In genomic region chr7:113590330-113590729, GRCm38 (mm10) we compare ENCODE assay signal across 24 mouse cellular contexts.
A peak's percentile ranks its signal among the peaks of the same experiment; 100 is the strongest.
DNase-seq lines count a peak whose midpoint lies in the region; ATAC-seq and TF ChIP-seq lines count a peak whose summit lies in the region.
"Had no signal": no experiment of that assay in that cellular context is flagged by ENCODE, and none has a peak within 500 bp of the region (broad histone marks: within the 10 kb centered on the region; RNA-seq: fewer than 3 reads in every experiment).

No protein-coding gene starts in this region.

- no peaks in the 10 kb centered on the region for H3K9me3 ChIP-seq in embryonic facial prominence, embryonic 15.5 days (replicated peaks)
- H3K9me3 ChIP-seq in embryonic facial prominence, embryonic 10.5 days: no peaks in the 10 kb centered on the region
- no peaks in the 10 kb centered on the region for H3K9me3 ChIP-seq in kidney, embryonic 14.5 days (ENCODE audit: control insufficient read depth, low read length)
- no peaks in the 10 kb centered on the region for H3K9me3 ChIP-seq in lung, embryonic 14.5 days (ENCODE audit: low read depth, low read length)
- H3K9me3 ChIP-seq in lung, postnatal 0 days (ENCODE audit: low read length): no peaks in the 10 kb centered on the region
- H3K9me3 ChIP-seq in stomach, embryonic 15.5 days: no peaks in the 10 kb centered on the region
- H3K9me3 ChIP-seq: embryonic facial prominence, embryonic 12.5 days; forebrain, embryonic 12.5 days; G1E; heart, embryonic 10.5 days; hindbrain, embryonic 12.5 days had no signal

- no peak overlapping the region for H3K4me3 ChIP-seq in embryonic facial prominence, embryonic 15.5 days (replicated peaks)
- no peak overlapping the region for H3K4me3 ChIP-seq in embryonic facial prominence, embryonic 10.5 days
- H3K4me3 ChIP-seq in kidney, embryonic 14.5 days (ENCODE audit: low read length): no peak overlapping the region
- no peak overlapping the region for H3K4me3 ChIP-seq in lung, embryonic 14.5 days (ENCODE audit: low read depth, low read length)
- H3K4me3 ChIP-seq in lung, postnatal 0 days (ENCODE audit: low read depth, low read length): no peak overlapping the region
- no peak overlapping the region for H3K4me3 ChIP-seq in stomach, embryonic 15.5 days (replicated peaks)
- H3K4me3 ChIP-seq: embryonic facial prominence, embryonic 12.5 days; forebrain, embryonic 12.5 days; heart, embryonic 10.5 days; hindbrain, embryonic 12.5 days had no signal

- DNase-seq in embryonic facial prominence, embryonic 10.5 days (ENCODE audit: low spot score): no peak
- no peak for DNase-seq in kidney, postnatal 25 days
- DNase-seq in lung, embryonic 14.5 days: no peak
- DNase-seq in lung, postnatal 0 days (ENCODE audit: low spot score): no peak
- no peak for DNase-seq in thymus, postnatal 4 days
- DNase-seq: adrenal gland, postnatal 10 days; B cell, adult 2 months; cerebellum, adult 11 months; cerebellum, adult 8-10 months; cerebellum, postnatal 14 days; embryo, embryonic 11 days; forebrain, postnatal 0 days; gastrocnemius, postnatal 25 days; heart, postnatal 10 days; heart, postnatal 4 days had no signal

- no peak overlapping the region for H3K9ac ChIP-seq in embryonic facial prominence, embryonic 15.5 days
- H3K9ac ChIP-seq in kidney, embryonic 14.5 days (ENCODE audit: low read depth, low read length): no peak overlapping the region
- no peak overlapping the region for H3K9ac ChIP-seq in lung, embryonic 14.5 days
- no peak overlapping the region for H3K9ac ChIP-seq in lung, postnatal 0 days (replicated peaks; ENCODE audit: low read depth)
- H3K9ac ChIP-seq in stomach, embryonic 15.5 days: no peak overlapping the region
- H3K9ac ChIP-seq: embryonic facial prominence, embryonic 12.5 days; forebrain, embryonic 12.5 days; forebrain, postnatal 0 days; hindbrain, embryonic 12.5 days had no signal

- H3K4me1 ChIP-seq in embryonic facial prominence, embryonic 15.5 days: 0 out of 2 replicates have a peak, but pooled peaks cover 3% of the 10 kb centered on the region
- H3K4me1 ChIP-seq in embryonic facial prominence, embryonic 10.5 days: 0 out of 2 replicates have a peak, but pooled peaks cover 3% of the 10 kb centered on the region
- H3K4me1 ChIP-seq in kidney, embryonic 14.5 days (ENCODE audit: control insufficient read depth, insufficient read depth, low read length): 0 out of 2 replicates have a peak, but pooled peaks cover 4% of the 10 kb centered on the region
- H3K4me1 ChIP-seq in lung, embryonic 14.5 days (ENCODE audit: insufficient read depth): peaks cover 5% of the 10 kb centered on the region; the same call in 1 of the 2 replicates
- no peaks in the 10 kb centered on the region for H3K4me1 ChIP-seq in lung, postnatal 0 days (ENCODE audit: insufficient read depth, low read depth, low read length)
- H3K4me1 ChIP-seq in stomach, embryonic 15.5 days: 0 out of 2 replicates have a peak, but pooled peaks cover 4% of the 10 kb centered on the region
- H3K4me1 ChIP-seq: forebrain, embryonic 12.5 days; hindbrain, embryonic 12.5 days had no signal

- no peak for TF ChIP-seq EP300 in lung, postnatal 0 days (IDR thresholded peaks at IDR 0.05)

- H3K4me2 ChIP-seq in embryonic facial prominence, embryonic 15.5 days (replicated peaks): no peak overlapping the region
- no peak overlapping the region for H3K4me2 ChIP-seq in kidney, embryonic 14.5 days (replicated peaks; ENCODE audit: low read depth, low read length)
- no peak overlapping the region for H3K4me2 ChIP-seq in lung, embryonic 14.5 days
- no peak overlapping the region for H3K4me2 ChIP-seq in lung, postnatal 0 days (replicated peaks; ENCODE audit: low read depth, low read length)
- no peak overlapping the region for H3K4me2 ChIP-seq in stomach, embryonic 15.5 days
- H3K4me2 ChIP-seq: embryonic facial prominence, embryonic 12.5 days; forebrain, embryonic 12.5 days; hindbrain, embryonic 12.5 days had no signal

- H3K36me3 ChIP-seq in embryonic facial prominence, embryonic 15.5 days: no peaks in the 10 kb centered on the region
- no peaks in the 10 kb centered on the region for H3K36me3 ChIP-seq in embryonic facial prominence, embryonic 10.5 days (replicated peaks)
- no peaks in the 10 kb centered on the region for H3K36me3 ChIP-seq in kidney, embryonic 14.5 days (ENCODE audit: control insufficient read depth, insufficient read depth, low read length)
- no peaks in the 10 kb centered on the region for H3K36me3 ChIP-seq in lung, embryonic 14.5 days (ENCODE audit: insufficient read depth)
- H3K36me3 ChIP-seq in lung, postnatal 0 days (ENCODE audit: insufficient read depth, low read length): no peaks in the 10 kb centered on the region
- no peaks in the 10 kb centered on the region for H3K36me3 ChIP-seq in stomach, embryonic 15.5 days
- H3K36me3 ChIP-seq: embryonic facial prominence, embryonic 12.5 days; forebrain, embryonic 12.5 days; G1E; heart, embryonic 10.5 days; hindbrain, embryonic 12.5 days had no signal

- H3K27me3 ChIP-seq in embryonic facial prominence, embryonic 15.5 days: no peaks in the 10 kb centered on the region
- no peaks in the 10 kb centered on the region for H3K27me3 ChIP-seq in embryonic facial prominence, embryonic 10.5 days (replicated peaks; ENCODE audit: low read depth, poor library complexity, severe bottlenecking)
- H3K27me3 ChIP-seq in kidney, embryonic 14.5 days (ENCODE audit: control insufficient read depth, insufficient read depth, low read length): no peaks in the 10 kb centered on the region
- H3K27me3 ChIP-seq in lung, embryonic 14.5 days (ENCODE audit: insufficient read depth, low read length): no peaks in the 10 kb centered on the region
- H3K27me3 ChIP-seq in lung, postnatal 0 days (replicated peaks; ENCODE audit: insufficient read depth, low read length): no peaks in the 10 kb centered on the region
- no peaks in the 10 kb centered on the region for H3K27me3 ChIP-seq in stomach, embryonic 15.5 days (replicated peaks)
- H3K27me3 ChIP-seq: forebrain, embryonic 12.5 days; hindbrain, embryonic 12.5 days had no signal

- no peak for TF ChIP-seq CTCF in lung, embryonic 14.5 days (IDR thresholded peaks at IDR 0.05; ENCODE audit: low read depth)
- no peak for TF ChIP-seq CTCF in lung, postnatal 0 days (IDR thresholded peaks at IDR 0.05)

- 0 out of 2 replicates have a peak overlapping the region, but pooled peaks have one; percentile 22 for H3K27ac ChIP-seq in embryonic facial prominence, embryonic 15.5 days (replicated peaks)
- H3K27ac ChIP-seq in embryonic facial prominence, embryonic 10.5 days (replicated peaks): no peak overlapping the region
- peak overlapping the region; percentile 86 for H3K27ac ChIP-seq in kidney, embryonic 14.5 days (ENCODE audit: low read depth, low read length)
- peak overlapping the region; percentile 42 for H3K27ac ChIP-seq in lung, embryonic 14.5 days (ENCODE audit: low read depth)
- no peak overlapping the region for H3K27ac ChIP-seq in lung, postnatal 0 days (ENCODE audit: low read length)
- peak overlapping the region; percentile 66; the same call in 1 of the 2 replicates for H3K27ac ChIP-seq in stomach, embryonic 15.5 days
- H3K27ac ChIP-seq: embryonic facial prominence, embryonic 12.5 days; forebrain, embryonic 12.5 days; heart, embryonic 10.5 days; hindbrain, embryonic 12.5 days had no signal

- no peak for ATAC-seq in embryonic facial prominence, embryonic 15.5 days (ENCODE audit: insufficient number of reproducible peaks, low FRiP score, low TSS enrichment, low read depth)
- ATAC-seq in kidney, embryonic 14.5 days (ENCODE audit: low FRiP score, low TSS enrichment): no peak
- no peak for ATAC-seq in lung, embryonic 14.5 days (ENCODE audit: insufficient read depth)
- no peak for ATAC-seq in lung, postnatal 0 days
- ATAC-seq in stomach, embryonic 15.5 days (ENCODE audit: insufficient read depth, low FRiP score, low read depth): no peak
- ATAC-seq: CD4-positive, CD25-positive, alpha-beta regulatory T cell, adult 4 months; forebrain, postnatal 0 days had no signal

- 29% methylated on average over 1 of the region's 1 CpGs for WGBS in embryonic facial prominence, embryonic 15.5 days
- 31% methylated on average over 1 of the region's 1 CpGs for WGBS in embryonic facial prominence, embryonic 10.5 days
- WGBS in kidney, embryonic 14.5 days: 50% methylated on average over 1 of the region's 1 CpGs
- WGBS in lung, embryonic 14.5 days: 46% methylated on average over 1 of the region's 1 CpGs
- WGBS in lung, postnatal 0 days: 39% methylated on average over 1 of the region's 1 CpGs
- WGBS in stomach, embryonic 15.5 days: 30% methylated on average over 1 of the region's 1 CpGs

Comparison
In these comparisons a context has a peak if more than half of its experiments do, and no peak if none do; other contexts are left out.
1. H3K27ac ChIP-seq: peak in embryonic facial prominence, embryonic 15.5 days (single experiment), kidney, embryonic 14.5 days (single experiment), lung, embryonic 14.5 days (single experiment) and stomach, embryonic 15.5 days (single experiment); none in embryonic facial prominence, embryonic 10.5 days (single experiment) and lung, postnatal 0 days (single experiment).